Mouse (Mus musculus): Measurements from ENCODE around the gene Slco3a1. TPM values are rescaled to one million over a fixed set of nuclear protein-coding genes. Genes with fewer than 3 reads are reported as not detected.

Gene Slco3a1
- total and polyA plus RNA-seq, 3 experiments, result 0.04 to 0.35 TPM; not detected in 1

GRCm38 (mm10) chr7:74377909-74378308 is 176.7 kb downstream of the Slco3a1 start:
- no peaks in the 10 kb centered on the region for H3K36me3 ChIP-seq (replicated peaks in 1 of 2; ENCODE audit: control insufficient read depth in 1 of 2, insufficient read depth in 1 of 2, low read length in 1 of 2)
- H3K9me3 ChIP-seq (replicated peaks; ENCODE audit: low read length), result no peaks in the 10 kb centered on the region
- H3K4me2 ChIP-seq (ENCODE audit: insufficient read depth, low read depth, poor library complexity, severe bottlenecking), result no peak overlapping the region
- no peaks in the 10 kb centered on the region for H3K79me2 ChIP-seq (replicated peaks; ENCODE audit: control insufficient read depth, extremely low read depth, insufficient read depth, poor library complexity, severe bottlenecking)
- TF ChIP-seq JUND (conservative IDR thresholded peaks at IDR 0.05; ENCODE audit: low read depth, low read length) (no peak), UBTF (IDR thresholded peaks at IDR 0.05; ENCODE audit: low read depth, low read length) (no peak), PAX5 (IDR thresholded peaks at IDR 0.05; ENCODE audit: low read length) (no peak), USF2 (conservative IDR thresholded peaks at IDR 0.05; ENCODE audit: low read depth, low read length) (no peak), ZMIZ1 (IDR thresholded peaks at IDR 0.05; ENCODE audit: low read depth, low read length) (no peak), MAZ (IDR thresholded peaks at IDR 0.05; ENCODE audit: low read depth, low read length) (no peak), USF1 (IDR thresholded peaks at IDR 0.05; ENCODE audit: low read depth, low read length) (no peak), ZKSCAN1 (IDR thresholded peaks at IDR 0.05; ENCODE audit: borderline replicate concordance, low read depth, low read length) (no peak), MAFK (IDR thresholded peaks at IDR 0.05; ENCODE audit: insufficient replicate concordance, low read length) (no peak), NELFE (IDR thresholded peaks at IDR 0.05; ENCODE audit: low read depth, low read length) (no peak), MXI1 (IDR thresholded peaks at IDR 0.05; ENCODE audit: low read depth, low read length) (no peak), MEF2A (IDR thresholded peaks at IDR 0.05; ENCODE audit: borderline replicate concordance, low read depth, low read length) (no peak), HCFC1 (IDR thresholded peaks at IDR 0.05; ENCODE audit: low read depth, low read length) (no peak), ETS1 (conservative IDR thresholded peaks at IDR 0.05; ENCODE audit: low read depth, low read length) (no peak), RAD21 (IDR thresholded peaks at IDR 0.05; ENCODE audit: low read depth, low read length) (no peak), CHD2 (IDR thresholded peaks at IDR 0.05; ENCODE audit: low read length) (no peak)
- peaks cover 7% of the 10 kb centered on the region for H3K27me3 ChIP-seq (replicated peaks)
- H3K9ac ChIP-seq (ENCODE audit: insufficient read depth, low read depth), result no peak overlapping the region
- no peak overlapping the region for H3K27ac ChIP-seq (ENCODE audit: insufficient read depth, low read depth)
- DNase-seq (ENCODE audit: extremely low read depth), result no peak
- no peaks in the 10 kb centered on the region for H3K4me1 ChIP-seq (ENCODE audit: control insufficient read depth in 1 of 2, insufficient read depth in 2 of 2)
- in situ Hi-C loops (cut with MboI; ENCODE audit: low pct_ligation_motif_present, low pct_unique_long_range_greater_than_20kb, low sequenced_read_pairs) (no loop called here), dilution Hi-C loops (cut with MboI; ENCODE audit: extremely low pct_ligation_motif_present, extremely low pct_unique_long_range_greater_than_20kb, low sequenced_read_pairs) (no loop called here)
- H3K4me3 ChIP-seq (replicated peaks in 1 of 3; ENCODE audit: low read depth in 2 of 3, low read length in 2 of 3, poor library complexity in 1 of 3), result no peak overlapping the region

GRCm38 (mm10) chr7:74376397-74377044 is 178.1 kb downstream of the Slco3a1 start:
- no peaks in the 10 kb centered on the region for H3K79me2 ChIP-seq (replicated peaks; ENCODE audit: control insufficient read depth, extremely low read depth, insufficient read depth, poor library complexity, severe bottlenecking)
- peaks cover 7% of the 10 kb centered on the region for H3K27me3 ChIP-seq (replicated peaks)
- TF ChIP-seq MYC (IDR thresholded peaks at IDR 0.05; ENCODE audit: low read depth, low read length), result no peak
- no peak for TF ChIP-seq TCF12 (IDR thresholded peaks at IDR 0.05; ENCODE audit: low read depth, low read length)
- TF ChIP-seq BHLHE40 (IDR thresholded peaks at IDR 0.05; ENCODE audit: low read depth, low read length), result no peak
- dilution Hi-C loops (cut with MboI; ENCODE audit: extremely low pct_ligation_motif_present, extremely low pct_unique_long_range_greater_than_20kb, low sequenced_read_pairs), result no loop called here
- in situ Hi-C loops (cut with MboI; ENCODE audit: low pct_ligation_motif_present, low pct_unique_long_range_greater_than_20kb, low sequenced_read_pairs), result no loop called here
- no peaks in the 10 kb centered on the region for H3K9me3 ChIP-seq (replicated peaks; ENCODE audit: low read length)
- no peak overlapping the region for H3K27ac ChIP-seq (ENCODE audit: insufficient read depth, low read depth)
- no peak overlapping the region for H3K4me3 ChIP-seq (replicated peaks in 1 of 3; ENCODE audit: low read depth in 2 of 3, low read length in 2 of 3, poor library complexity in 1 of 3)
- H3K4me2 ChIP-seq (ENCODE audit: insufficient read depth, low read depth, poor library complexity, severe bottlenecking), result no peak overlapping the region
- H3K4me1 ChIP-seq (ENCODE audit: control insufficient read depth in 1 of 2, insufficient read depth in 2 of 2), result no peaks in the 10 kb centered on the region
- H3K9ac ChIP-seq (ENCODE audit: insufficient read depth, low read depth), result no peak overlapping the region
- no peak for DNase-seq (ENCODE audit: extremely low read depth)
- no peaks in the 10 kb centered on the region for H3K36me3 ChIP-seq (replicated peaks in 1 of 2; ENCODE audit: control insufficient read depth in 1 of 2, insufficient read depth in 1 of 2, low read length in 1 of 2)
